In genomic region chr10:91182291-91182990, GRCm38 (mm10) we compare ENCODE assay signal across 8 mouse cellular contexts. TPM values are rescaled to one million over a fixed set of nuclear protein-coding genes. Genes with fewer than 3 reads are reported as not detected.
DNase-seq lines count a peak whose midpoint lies in the region; ATAC-seq lines count a peak whose summit lies in the region.

No protein-coding gene starts in this region.

- no peaks in the 10 kb centered on the region for H3K36me3 ChIP-seq in embryonic facial prominence, embryonic 15.5 days
- no peaks in the 10 kb centered on the region for H3K36me3 ChIP-seq in hindbrain, embryonic 16.5 days (ENCODE audit: control insufficient read depth, insufficient read depth, low read length)

- H3K27ac ChIP-seq in embryonic facial prominence, embryonic 15.5 days (replicated peaks) = peak overlapping the region; percentile 100
- peak overlapping the region; percentile 98 for H3K27ac ChIP-seq in hindbrain, embryonic 16.5 days (ENCODE audit: low read depth, low read length)

- peak overlapping the region; percentile 51 for H3K4me2 ChIP-seq in embryonic facial prominence, embryonic 15.5 days (replicated peaks)
- H3K4me2 ChIP-seq in hindbrain, embryonic 16.5 days (ENCODE audit: low read length) = peak overlapping the region; percentile 68

- H3K4me1 ChIP-seq in embryonic facial prominence, embryonic 15.5 days = peaks cover 32% of the 10 kb centered on the region
- H3K4me1 ChIP-seq in hindbrain, embryonic 16.5 days (ENCODE audit: control insufficient read depth, insufficient read depth, low read depth, low read length) = peaks cover 22% of the 10 kb centered on the region

- ATAC-seq in CD4-positive, CD25-positive, alpha-beta regulatory T cell, adult 4 months = peak; percentile 18
- no peak for ATAC-seq in embryonic facial prominence, embryonic 15.5 days (ENCODE audit: insufficient number of reproducible peaks, low FRiP score, low TSS enrichment, low read depth)
- ATAC-seq in hindbrain, embryonic 16.5 days = peak; percentile 12; the same call in 1 of the 2 replicates

- WGBS in embryonic facial prominence, embryonic 15.5 days = 3% methylated on average over 16 of the region's 16 CpGs
- WGBS in hindbrain, embryonic 16.5 days = 1% methylated on average over 16 of the region's 16 CpGs

- no peaks in the 10 kb centered on the region for H3K9me3 ChIP-seq in embryonic facial prominence, embryonic 15.5 days (replicated peaks)
- no peaks in the 10 kb centered on the region for H3K9me3 ChIP-seq in hindbrain, embryonic 16.5 days (ENCODE audit: control insufficient read depth, low read length)

- H3K4me3 ChIP-seq in embryonic facial prominence, embryonic 15.5 days (replicated peaks) = peak overlapping the region; percentile 62
- peak overlapping the region; percentile 58 for H3K4me3 ChIP-seq in hindbrain, embryonic 16.5 days (ENCODE audit: low read length)

- peak overlapping the region; percentile 40 for H3K9ac ChIP-seq in embryonic facial prominence, embryonic 15.5 days
- peak overlapping the region; percentile 73 for H3K9ac ChIP-seq in hindbrain, embryonic 16.5 days (ENCODE audit: low read depth, low read length)

- peak; percentile 79 for DNase-seq in embryo, embryonic 10 days (ENCODE audit: low spot score)
- DNase-seq in embryo, embryonic 9.5 days (ENCODE audit: extremely low spot score) = no peak
- DNase-seq in lung, postnatal 36 days = peak; percentile 23
- no peak for DNase-seq in urinary bladder, postnatal 36 days (ENCODE audit: low spot score in 2 of 2)
- DNase-seq in right cerebral cortex, postnatal 36 days (ENCODE audit: low spot score in 2 of 2) = no peak

- H3K27me3 ChIP-seq in embryonic facial prominence, embryonic 15.5 days = no peaks in the 10 kb centered on the region
- H3K27me3 ChIP-seq in hindbrain, embryonic 16.5 days (replicated peaks; ENCODE audit: control insufficient read depth, insufficient read depth, low read length) = no peaks in the 10 kb centered on the region

RNA-seq across cellular contexts. Expression of gene Tmpo, which starts 1.3 kb away (rescaled TPM):
- polyA plus RNA-seq in CD4-positive, CD25-positive, alpha-beta regulatory T cell, adult 4 months (2017; shearing (Covaris generic)) = 10 to 100 TPM; 35.8 to 68.9 TPM
- 198 and 203 TPM in 2 replicates for polyA plus RNA-seq in embryonic facial prominence, embryonic 15.5 days (2015; fragmentation: Nextera tagmentation; extraction: Ambion mirVana)
- 68.7 and 83.7 TPM in 2 replicates for polyA plus RNA-seq in hindbrain, embryonic 16.5 days (2015; fragmentation: Nextera tagmentation; extraction: Ambion mirVana)

RNA-seq across cellular contexts. Expression of gene Slc25a3, which starts 58.6 kb away (rescaled TPM):
- 100 to 1,000 TPM; 200 to 224 TPM for polyA plus RNA-seq in CD4-positive, CD25-positive, alpha-beta regulatory T cell, adult 4 months (2017; shearing (Covaris generic))
- polyA plus RNA-seq in embryonic facial prominence, embryonic 15.5 days (2015; fragmentation: Nextera tagmentation; extraction: Ambion mirVana) = 417 and 423 TPM in 2 replicates
- 635 and 651 TPM in 2 replicates for polyA plus RNA-seq in hindbrain, embryonic 16.5 days (2015; fragmentation: Nextera tagmentation; extraction: Ambion mirVana)

Comparison
In these comparisons a context has a peak if more than half of its experiments do, and no peak if none do; other contexts are left out.
1. DNase-seq: peak in embryo, embryonic 10 days (single experiment) and lung, postnatal 36 days (single experiment); none in embryo, embryonic 9.5 days (single experiment), urinary bladder, postnatal 36 days (0 of 2) and right cerebral cortex, postnatal 36 days (0 of 2).